ENCODE assay signal across 13 mouse cellular contexts in genomic region chr15:80518567-80519223, GRCm38 (mm10). TPM values are rescaled to one million over a fixed set of nuclear protein-coding genes. Genes with fewer than 3 reads are reported as not detected.
DNase-seq lines count a peak whose midpoint lies in the region; ATAC-seq and TF ChIP-seq lines count a peak whose summit lies in the region.
"Had no signal": no experiment of that assay in that cellular context is flagged by ENCODE, and none has a peak within 500 bp of the region (broad histone marks: within the 10 kb centered on the region; RNA-seq: fewer than 3 reads in every experiment).

No protein-coding gene starts in this region.

- no peak overlapping the region for H3K4me3 ChIP-seq in heart, embryonic 13.5 days
- H3K4me3 ChIP-seq in erythroblast, embryonic 14.5 days (replicated peaks): peak overlapping the region; percentile 27
- H3K4me3 ChIP-seq in liver, embryonic 11.5 days (ENCODE audit: low read depth, low read length): no peak overlapping the region
- no peak overlapping the region for H3K4me3 ChIP-seq in lung, adult 2 months (replicated peaks; ENCODE audit: extremely low read depth, low read depth, low read length)
- H3K4me3 ChIP-seq in kidney, embryonic 14.5 days (ENCODE audit: low read length): no peak overlapping the region
- H3K4me3 ChIP-seq: kidney, embryonic 15.5 days had no signal

- H3K4me2 ChIP-seq in heart, embryonic 13.5 days: peak overlapping the region; percentile 41
- peak overlapping the region; percentile 41 for H3K4me2 ChIP-seq in liver, embryonic 11.5 days
- H3K4me2 ChIP-seq in kidney, embryonic 14.5 days (replicated peaks; ENCODE audit: low read depth, low read length): no peak overlapping the region

- H3K9me3 ChIP-seq in heart, embryonic 13.5 days: no peaks in the 10 kb centered on the region
- H3K9me3 ChIP-seq in erythroblast, embryonic 14.5 days (ENCODE audit: control insufficient read depth, low read length): no peaks in the 10 kb centered on the region
- no peaks in the 10 kb centered on the region for H3K9me3 ChIP-seq in liver, embryonic 11.5 days (ENCODE audit: control insufficient read depth, low read length)
- no peaks in the 10 kb centered on the region for H3K9me3 ChIP-seq in kidney, embryonic 14.5 days (ENCODE audit: control insufficient read depth, low read length)
- H3K9me3 ChIP-seq: kidney, embryonic 15.5 days had no signal

- WGBS in heart, embryonic 13.5 days: 66% methylated on average over 12 of the region's 12 CpGs
- 51% methylated on average over 12 of the region's 12 CpGs for WGBS in liver, embryonic 11.5 days
- 77% methylated on average over 12 of the region's 12 CpGs for WGBS in lung, adult 2 months
- WGBS in kidney, embryonic 14.5 days: 83% methylated on average over 12 of the region's 12 CpGs

- H3K36me3 ChIP-seq in heart, embryonic 13.5 days: no peaks in the 10 kb centered on the region
- no peaks in the 10 kb centered on the region for H3K36me3 ChIP-seq in erythroblast, embryonic 14.5 days (ENCODE audit: control insufficient read depth)
- no peaks in the 10 kb centered on the region for H3K36me3 ChIP-seq in liver, embryonic 11.5 days (ENCODE audit: control insufficient read depth, insufficient read depth, low read length)
- no peaks in the 10 kb centered on the region for H3K36me3 ChIP-seq in kidney, embryonic 14.5 days (ENCODE audit: control insufficient read depth, insufficient read depth, low read length)
- H3K36me3 ChIP-seq: kidney, embryonic 15.5 days had no signal

- H3K9ac ChIP-seq in heart, embryonic 13.5 days: peak overlapping the region; percentile 28; the same call in 1 of the 2 replicates
- peak overlapping the region; percentile 37; the same call in 1 of the 2 replicates for H3K9ac ChIP-seq in liver, embryonic 11.5 days (ENCODE audit: low read depth, low read length)
- H3K9ac ChIP-seq in kidney, embryonic 14.5 days (ENCODE audit: low read depth, low read length): no peak overlapping the region
- H3K9ac ChIP-seq: kidney, embryonic 15.5 days had no signal

- H3K27me3 ChIP-seq in heart, embryonic 13.5 days (replicated peaks): 0 out of 2 replicates have a peak, but pooled peaks cover 5% of the 10 kb centered on the region
- H3K27me3 ChIP-seq in erythroblast, embryonic 14.5 days (ENCODE audit: control insufficient read depth): peaks cover 6% of the 10 kb centered on the region
- H3K27me3 ChIP-seq in liver, embryonic 11.5 days (replicated peaks; ENCODE audit: control insufficient read depth, insufficient read depth, low read length): no peaks in the 10 kb centered on the region
- H3K27me3 ChIP-seq in kidney, embryonic 14.5 days (ENCODE audit: control insufficient read depth, insufficient read depth, low read length): no peaks in the 10 kb centered on the region
- H3K27me3 ChIP-seq: kidney, embryonic 15.5 days had no signal

- no peak for DNase-seq in heart, postnatal 4 days
- peak; percentile 9 for DNase-seq in 3T3-L1 (ENCODE audit: low read depth, low spot score)
- DNase-seq in liver, embryonic 11.5 days (ENCODE audit: low spot score): no peak
- no peak for DNase-seq in ovary, postnatal 10 days (ENCODE audit: low spot score)
- DNase-seq in lung, adult 2 months: no peak
- DNase-seq: cerebellum, adult 9-11 months had no signal

- ATAC-seq in heart, embryonic 13.5 days (ENCODE audit: extremely low read depth, insufficient number of reproducible peaks, low FRiP score, low TSS enrichment): no peak
- ATAC-seq in liver, embryonic 11.5 days (replicated peaks; ENCODE audit: low FRiP score): peak; percentile 65
- no peak for ATAC-seq in kidney, embryonic 14.5 days (ENCODE audit: low FRiP score, low TSS enrichment)
- ATAC-seq: activated CD4-positive, CD25-positive, alpha-beta regulatory T cell, adult 4 months had no signal

- no peak for TF ChIP-seq POLR2A in lung, adult 2 months (IDR thresholded peaks at IDR 0.05; ENCODE audit: borderline replicate concordance, extremely low read depth, low read depth, low read length)

- no peak overlapping the region for H3K27ac ChIP-seq in heart, embryonic 13.5 days (replicated peaks)
- no peak overlapping the region for H3K27ac ChIP-seq in liver, embryonic 11.5 days (ENCODE audit: low read depth, low read length)
- no peak overlapping the region for H3K27ac ChIP-seq in kidney, embryonic 14.5 days (ENCODE audit: low read depth, low read length)
- H3K27ac ChIP-seq: kidney, embryonic 15.5 days had no signal

- TF ChIP-seq CTCF in lung, adult 2 months (IDR thresholded peaks at IDR 0.05; ENCODE audit: insufficient read depth, low read length): no peak

- peaks cover 32% of the 10 kb centered on the region for H3K4me1 ChIP-seq in heart, embryonic 13.5 days
- H3K4me1 ChIP-seq in erythroblast, embryonic 14.5 days (ENCODE audit: control insufficient read depth): peaks cover 43% of the 10 kb centered on the region
- H3K4me1 ChIP-seq in liver, embryonic 11.5 days (replicated peaks; ENCODE audit: control insufficient read depth, insufficient read depth, low read length): peaks cover 10% of the 10 kb centered on the region
- no peaks in the 10 kb centered on the region; the same call in 1 of the 2 replicates for H3K4me1 ChIP-seq in lung, adult 2 months (ENCODE audit: control insufficient read depth, insufficient read depth, low read length)
- 0 out of 2 replicates have a peak, but pooled peaks cover 8% of the 10 kb centered on the region for H3K4me1 ChIP-seq in kidney, embryonic 14.5 days (ENCODE audit: control insufficient read depth, insufficient read depth, low read length)

RNA-seq across cellular contexts. Expression of gene Enthd1, which starts 46.3 kb away (rescaled TPM):
- polyA plus RNA-seq in heart, embryonic 13.5 days (2015; fragmentation: Nextera tagmentation; extraction: Ambion mirVana): not detected in 2 replicates
- total RNA-seq in heart, postnatal 4 days (2021): not detected
- 0.05 TPM in 1 of 2 replicates, not detected in the other for polyA plus RNA-seq in erythroblast, embryonic 14.5 days (2012)
- polyA plus RNA-seq in liver, embryonic 11.5 days (2014; fragmentation: Nextera tagmentation; extraction: Ambion mirVana): not detected in 2 replicates
- not detected in 2 replicates for polyA plus RNA-seq in lung, adult 2 months (2012; rRNA removed)
- polyA plus RNA-seq in kidney, embryonic 14.5 days (2014; fragmentation: Nextera tagmentation; extraction: Ambion mirVana): not detected in 2 replicates
- total RNA-seq: left cerebral cortex, postnatal 36 days had no signal
- polyA plus RNA-seq: kidney, embryonic 15.5 days; small intestine, adult 2 months had no signal

RNA-seq across cellular contexts. Expression of gene Grap2, which starts 53.7 kb away (rescaled TPM):
- polyA plus RNA-seq in heart, embryonic 13.5 days (2015; fragmentation: Nextera tagmentation; extraction: Ambion mirVana): 4.9 and 8.8 TPM in 2 replicates
- 1 to 10 TPM in 1 of 2 experiments, under 1 TPM in 1; 0.62 to 1.2 TPM for total RNA-seq in heart, postnatal 4 days (2021)
- 14.0 and 16.9 TPM in 2 replicates for polyA plus RNA-seq in erythroblast, embryonic 14.5 days (2012)
- polyA plus RNA-seq in liver, embryonic 11.5 days (2014; fragmentation: Nextera tagmentation; extraction: Ambion mirVana): 15.7 and 19.1 TPM in 2 replicates
- 5.3 and 7.3 TPM in 2 replicates for polyA plus RNA-seq in lung, adult 2 months (2012; rRNA removed)
- 0.84 and 1.3 TPM in 2 replicates for polyA plus RNA-seq in kidney, embryonic 14.5 days (2014; fragmentation: Nextera tagmentation; extraction: Ambion mirVana)
